Mouse (Mus musculus) ES-E14 (cell line): ENCODE results near the gene G430095P16Rik. TPM values are rescaled to one million over a fixed set of nuclear protein-coding genes. Genes with fewer than 3 reads are reported as not detected.

Source experiments
- DNase-seq: peaks from one replicate; pipeline ENCODE4 v3.0.0-alpha.2; 2013; ENCODE audit warnings: low read depth, low spot score
- H3K27ac ChIP-seq: 2 replicates; pipeline ENCODE4 v1.5.1; 2012; ENCODE audit warnings: low read depth, mild to moderate bottlenecking, low read length, moderate library complexity, mixed read lengths; ENCODE audit not compliant: poor library complexity, insufficient read depth, severe bottlenecking
- H3K36me3 ChIP-seq: 2 replicates; pipeline ENCODE4 v1.6.1; 2012; ENCODE audit warnings: mild to moderate bottlenecking, low read length, moderate library complexity, mixed read lengths; ENCODE audit not compliant: control insufficient read depth, poor library complexity, insufficient read depth, severe bottlenecking
- H3K4me1 ChIP-seq, 2 experiments: fragments of 150-350 bp in 1 of 2; sonication (generic) in 1 of 2; 2 replicates each; pipeline ENCODE4 v1.6.1; 2012; ENCODE audit warnings: low read length in 2 of 2, mild to moderate bottlenecking in 1 of 2, mixed read lengths in 1 of 2; ENCODE audit not compliant: control insufficient read depth in 2 of 2, insufficient read depth in 2 of 2, poor library complexity in 1 of 2
- H3K4me3 ChIP-seq, 2 experiments: fragments of 150-350 bp in 1 of 2; sonication (generic) in 1 of 2; 2 replicates each; pipeline ENCODE4 v1.5.1; 2012; ENCODE audit warnings: low read length in 2 of 2, low read depth in 1 of 2, mild to moderate bottlenecking in 1 of 2, mixed read lengths in 1 of 2; ENCODE audit not compliant: insufficient read depth in 1 of 2, poor library complexity in 1 of 2, severe bottlenecking in 1 of 2
- H3K9ac ChIP-seq: 2 replicates; pipeline ENCODE4 v1.6.1; 2012; ENCODE audit warnings: low read depth, mild to moderate bottlenecking, low read length, mixed read lengths; ENCODE audit not compliant: poor library complexity, insufficient read depth, severe bottlenecking
- H3K9me3 ChIP-seq: fragments of 150-350 bp; sonication (generic); 2 replicates; pipeline ENCODE4 v1.6.1; 2012; ENCODE audit warnings: low read depth, mild to moderate bottlenecking, low read length; ENCODE audit not compliant: control insufficient read depth, insufficient read depth
- CHD2 ChIP-seq: IDR thresholded peaks from 2 replicates; pipeline ENCODE4 v1.6.1; 2014; ENCODE audit warnings: mild to moderate bottlenecking, low read depth, low read length, inconsistent platforms
- HCFC1 ChIP-seq: IDR thresholded peaks from 2 replicates; pipeline ENCODE4 v1.6.1; 2012; ENCODE audit warnings: low read length, inconsistent platforms, borderline replicate concordance; ENCODE audit not compliant: insufficient read depth
- MAFK ChIP-seq: IDR thresholded peaks from 2 replicates; pipeline ENCODE4 v1.6.1; 2014; ENCODE audit warnings: mild to moderate bottlenecking, low read depth, low read length, inconsistent platforms; ENCODE audit not compliant: insufficient read depth
- ZC3H11A ChIP-seq: IDR thresholded peaks from 2 replicates; pipeline ENCODE4 v1.6.1; 2012; ENCODE audit warnings: low read depth, mild to moderate bottlenecking, inconsistent platforms, low read length, borderline replicate concordance
- ZNF384 ChIP-seq: IDR thresholded peaks from 2 replicates; pipeline ENCODE4 v1.6.1; 2012; ENCODE audit warnings: low read depth, low read length, inconsistent platforms
- in situ Hi-C, 2 experiments: fragments of 600-800 bp; cut with MboI; formaldehyde crosslinking; loops; one replicate each; pipeline ENCODE4 v1.15.1; 2025; ENCODE audit warnings: low sequenced_read_pairs in 2 of 2, inconsistent platforms in 1 of 2; ENCODE audit not compliant: unreplicated experiment in 2 of 2
- total RNA-seq: library from RNA; depleted of rRNA; stranded (reverse); fragments of 300-350 nt; gene quantifications from 2 replicates; pipeline ENCODE4 v1.2.3, GENCODE M21; 2012

The G430095P16Rik gene
- total RNA-seq, 1 experiment = 2.1 TPM

- Histone ChIP-seq H3K9me3 (no peaks in the 10 kb centered on the region), H3K36me3 (no peaks in the 10 kb centered on the region), H3K4me1 (peaks cover 5 to 10% of the 10 kb centered on the region in 2 experiments; a peak in 2 of 4 replicates), H3K4me3 (no peak overlapping the region), H3K27ac (no peak overlapping the region), H3K9ac (no peak overlapping the region)
- in situ Hi-C loops = no loop called here
- TF ChIP-seq ZNF384 = no peak
- no peak for TF ChIP-seq MAFK
- TF ChIP-seq ZC3H11A = no peak
- no peak for TF ChIP-seq CHD2
- TF ChIP-seq HCFC1 = no peak
- no peak for DNase-seq
Measured at GRCm38 (mm10) chr8:84731371-84732177, 8.8 kb downstream of the G430095P16Rik start.

- H3K36me3 ChIP-seq = no peaks in the 10 kb centered on the region
- DNase-seq = no peak
- no peak overlapping the region for H3K9ac ChIP-seq
- peaks cover 5 to 10% of the 10 kb centered on the region in 2 experiments; a peak in 2 of 4 replicates for H3K4me1 ChIP-seq
- in situ Hi-C loops = no loop called here
- H3K27ac ChIP-seq = no peak overlapping the region
- no peak for TF ChIP-seq HCFC1
- TF ChIP-seq CHD2 = no peak
- TF ChIP-seq ZNF384 = no peak
- TF ChIP-seq ZC3H11A = no peak
- no peak for TF ChIP-seq MAFK
- H3K9me3 ChIP-seq = no peaks in the 10 kb centered on the region
- no peak overlapping the region for H3K4me3 ChIP-seq
Measured at GRCm38 (mm10) chr8:84732545-84732944, 9.7 kb downstream of the G430095P16Rik start.

GRCm38 (mm10) chr8:84732996-84733395, 10.2 kb downstream of the G430095P16Rik start:
- no peak for DNase-seq
- TF ChIP-seq MAFK (no peak), ZNF384 (no peak), HCFC1 (no peak), CHD2 (no peak), ZC3H11A (no peak)

GRCm38 (mm10) chr8:84733959-84734358, 11.2 kb downstream of the G430095P16Rik start:
- no peak for DNase-seq
- no peak overlapping the region for H3K27ac ChIP-seq
- TF ChIP-seq CHD2 (no peak), ZNF384 (no peak), MAFK (no peak), ZC3H11A (no peak), HCFC1 (no peak)
- no peaks in the 10 kb centered on the region for H3K36me3 ChIP-seq
- H3K9me3 ChIP-seq = no peaks in the 10 kb centered on the region
- H3K4me1 ChIP-seq = peaks cover 5 to 10% of the 10 kb centered on the region in 2 experiments; a peak in 2 of 4 replicates
- in situ Hi-C loops = no loop called here
- H3K4me3 ChIP-seq = no peak overlapping the region
- no peak overlapping the region for H3K9ac ChIP-seq

More at GRCm38 (mm10) chr8:84732996-84733395, 10.2 kb downstream of the G430095P16Rik start:
- Histone ChIP-seq H3K4me1 (peaks cover 5 to 10% of the 10 kb centered on the region in 2 experiments; a peak in 2 of 4 replicates), H3K27ac (no peak overlapping the region), H3K36me3 (no peaks in the 10 kb centered on the region), H3K9ac (no peak overlapping the region), H3K9me3 (no peaks in the 10 kb centered on the region), H3K4me3 (no peak overlapping the region)
- in situ Hi-C loops = no loop called here
